In the genomic region with DNA sequence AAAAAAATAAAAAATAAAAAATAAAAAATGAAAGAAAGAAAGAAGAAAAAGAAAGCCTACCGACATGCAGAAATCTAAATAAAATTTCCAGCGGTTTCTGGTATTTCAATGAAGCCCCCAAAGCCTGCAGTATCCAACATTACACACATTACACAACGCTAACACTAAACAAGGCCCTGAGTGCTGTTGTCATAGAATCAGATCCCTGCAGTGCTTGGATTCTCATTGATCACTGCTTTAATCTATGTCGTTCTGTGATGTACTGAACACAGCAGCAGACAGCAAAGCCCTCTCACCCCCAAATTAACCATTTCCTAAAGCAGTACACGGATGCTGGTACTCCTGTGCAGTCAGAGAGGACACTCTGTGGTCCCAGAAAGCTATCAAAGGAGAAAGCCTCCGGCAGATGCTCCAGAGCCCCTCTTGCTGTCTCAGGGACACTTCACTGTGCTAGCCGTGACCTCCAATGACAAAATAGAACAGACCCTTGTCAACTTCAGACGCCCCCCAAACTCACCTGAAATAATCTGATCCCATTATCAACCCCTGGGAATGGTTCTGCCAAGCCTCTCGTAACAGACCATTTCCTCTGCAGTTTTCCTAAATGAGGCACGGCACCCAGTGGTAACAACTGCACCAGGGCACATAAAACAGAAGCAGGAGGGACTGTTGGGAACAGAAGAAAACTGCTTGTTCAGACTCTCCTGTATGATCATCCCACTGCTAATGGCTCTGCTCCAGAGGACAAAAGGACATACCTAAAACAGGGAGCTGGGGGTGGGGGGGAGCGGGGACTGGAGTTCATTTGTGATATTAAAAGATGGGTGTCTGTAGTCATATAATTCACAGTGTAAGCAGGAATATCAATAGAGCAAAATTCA, we compare ENCODE assay signal across 16 mouse cellular contexts.
DNase-seq lines count a peak whose midpoint lies in the region; ATAC-seq lines count a peak whose summit lies in the region.
"Had no signal": no experiment of that assay in that cellular context is flagged by ENCODE, and none has a peak within 500 bp of the region (broad histone marks: within the 10 kb centered on the region; RNA-seq: fewer than 3 reads in every experiment).

No protein-coding gene starts in this region.

- H3K4me1 ChIP-seq in forebrain, embryonic 11.5 days (replicated peaks; ENCODE audit: control insufficient read depth, insufficient read depth, low read length) = 0 out of 2 replicates have a peak, but pooled peaks cover 2% of the 10 kb centered on the region
- peaks cover 3% of the 10 kb centered on the region; the same call in 1 of the 2 replicates for H3K4me1 ChIP-seq in forebrain, embryonic 12.5 days
- peaks cover 7% of the 10 kb centered on the region for H3K4me1 ChIP-seq in midbrain, embryonic 13.5 days (replicated peaks)
- peaks cover 12% of the 10 kb centered on the region; the same call in 1 of the 2 replicates for H3K4me1 ChIP-seq in midbrain, embryonic 10.5 days
- peaks cover 19% of the 10 kb centered on the region for H3K4me1 ChIP-seq in hindbrain, embryonic 14.5 days (replicated peaks; ENCODE audit: control insufficient read depth, insufficient read depth, low read length)
- peaks cover 22% of the 10 kb centered on the region for H3K4me1 ChIP-seq in neural tube, embryonic 15.5 days
- H3K4me1 ChIP-seq: liver, embryonic 12.5 days had no signal

- 0 out of 2 replicates have a peak, but pooled peaks have one; percentile 27 for ATAC-seq in forebrain, embryonic 11.5 days (replicated peaks; ENCODE audit: low FRiP score)
- no peak for ATAC-seq in forebrain, embryonic 12.5 days (ENCODE audit: low FRiP score)
- peak; percentile 56 for ATAC-seq in midbrain, embryonic 13.5 days
- ATAC-seq in hindbrain, embryonic 14.5 days (ENCODE audit: low FRiP score) = peak; percentile 38; the same call in 1 of the 2 replicates
- ATAC-seq in neural tube, embryonic 15.5 days (ENCODE audit: low FRiP score) = peak; percentile 36
- ATAC-seq: liver, embryonic 12.5 days; Patski had no signal

- H3K9me3 ChIP-seq in forebrain, embryonic 11.5 days (ENCODE audit: control insufficient read depth, low read length) = no peaks in the 10 kb centered on the region
- no peaks in the 10 kb centered on the region for H3K9me3 ChIP-seq in forebrain, embryonic 12.5 days
- no peaks in the 10 kb centered on the region for H3K9me3 ChIP-seq in midbrain, embryonic 13.5 days
- no peaks in the 10 kb centered on the region for H3K9me3 ChIP-seq in midbrain, embryonic 10.5 days (replicated peaks)
- no peaks in the 10 kb centered on the region for H3K9me3 ChIP-seq in hindbrain, embryonic 14.5 days (ENCODE audit: control insufficient read depth, low read length)
- no peaks in the 10 kb centered on the region for H3K9me3 ChIP-seq in neural tube, embryonic 15.5 days (replicated peaks)
- H3K9me3 ChIP-seq: liver, embryonic 12.5 days had no signal

- intact Hi-C loops in gastrocnemius, postnatal 14 days (cut with DNase I; ENCODE audit: low total_unique reads) = no loop called here

- no peak overlapping the region for H3K4me2 ChIP-seq in forebrain, embryonic 11.5 days (ENCODE audit: low read depth, low read length, severe bottlenecking)
- H3K4me2 ChIP-seq in forebrain, embryonic 12.5 days = no peak overlapping the region
- H3K4me2 ChIP-seq in midbrain, embryonic 13.5 days (replicated peaks) = no peak overlapping the region
- no peak overlapping the region for H3K4me2 ChIP-seq in hindbrain, embryonic 14.5 days (replicated peaks)
- peak overlapping the region; percentile 25 for H3K4me2 ChIP-seq in neural tube, embryonic 15.5 days
- H3K4me2 ChIP-seq: liver, embryonic 12.5 days had no signal

- DNase-seq in forebrain, embryonic 11.5 days (ENCODE audit: low spot score) = no peak
- no peak for DNase-seq in midbrain, embryonic 10.5 days (ENCODE audit: low spot score)
- DNase-seq in hindbrain, embryonic 14.5 days (ENCODE audit: low spot score) = no peak
- no peak for DNase-seq in gastrocnemius, postnatal 14 days
- DNase-seq in thymus, postnatal 25 days = no peak
- DNase-seq: B cell, adult 2 months; gastrocnemius, postnatal 25 days; kidney, adult 2 months; kidney, postnatal 25 days; left cerebral cortex, postnatal 4 days; right cerebral cortex, postnatal 14 days had no signal

- no peaks in the 10 kb centered on the region for H3K36me3 ChIP-seq in forebrain, embryonic 11.5 days (ENCODE audit: control insufficient read depth, insufficient read depth, low read length)
- no peaks in the 10 kb centered on the region for H3K36me3 ChIP-seq in forebrain, embryonic 12.5 days (replicated peaks)
- no peaks in the 10 kb centered on the region for H3K36me3 ChIP-seq in midbrain, embryonic 13.5 days
- H3K36me3 ChIP-seq in midbrain, embryonic 10.5 days = no peaks in the 10 kb centered on the region
- no peaks in the 10 kb centered on the region for H3K36me3 ChIP-seq in hindbrain, embryonic 14.5 days (replicated peaks; ENCODE audit: control insufficient read depth, insufficient read depth)
- H3K36me3 ChIP-seq in neural tube, embryonic 15.5 days = no peaks in the 10 kb centered on the region
- H3K36me3 ChIP-seq: liver, embryonic 12.5 days had no signal

- WGBS in forebrain, embryonic 11.5 days = 63% methylated on average over 11 of the region's 11 CpGs
- WGBS in forebrain, embryonic 12.5 days = 68% methylated on average over 11 of the region's 11 CpGs
- 61% methylated on average over 11 of the region's 11 CpGs for WGBS in midbrain, embryonic 13.5 days
- WGBS in midbrain, embryonic 10.5 days = 78% methylated on average over 11 of the region's 11 CpGs
- whole genome bisulfite sequencing in hindbrain, embryonic 14.5 days = 61% methylated on average over 11 of the region's 11 CpGs
- WGBS in neural tube, embryonic 15.5 days = 44% methylated on average over 11 of the region's 11 CpGs

- no peak overlapping the region for H3K27ac ChIP-seq in forebrain, embryonic 11.5 days (ENCODE audit: low read depth, low read length)
- no peak overlapping the region for H3K27ac ChIP-seq in forebrain, embryonic 12.5 days
- H3K27ac ChIP-seq in midbrain, embryonic 13.5 days = peak overlapping the region; percentile 54; the same call in 1 of the 2 replicates
- H3K27ac ChIP-seq in midbrain, embryonic 10.5 days (replicated peaks) = no peak overlapping the region
- H3K27ac ChIP-seq in hindbrain, embryonic 14.5 days = peak overlapping the region; percentile 46; the same call in 1 of the 2 replicates
- H3K27ac ChIP-seq in neural tube, embryonic 15.5 days (replicated peaks) = no peak overlapping the region
- H3K27ac ChIP-seq: liver, embryonic 12.5 days had no signal

- no peak overlapping the region for H3K9ac ChIP-seq in forebrain, embryonic 11.5 days (ENCODE audit: low read length)
- H3K9ac ChIP-seq in forebrain, embryonic 12.5 days = no peak overlapping the region
- H3K9ac ChIP-seq in midbrain, embryonic 13.5 days (replicated peaks) = no peak overlapping the region
- peak overlapping the region; percentile 2; the same call in 1 of the 2 replicates for H3K9ac ChIP-seq in hindbrain, embryonic 14.5 days
- H3K9ac ChIP-seq in neural tube, embryonic 15.5 days (replicated peaks) = no peak overlapping the region
- H3K9ac ChIP-seq: liver, embryonic 12.5 days had no signal

- no peak overlapping the region for H3K4me3 ChIP-seq in forebrain, embryonic 11.5 days (ENCODE audit: low read depth, low read length)
- H3K4me3 ChIP-seq in forebrain, embryonic 12.5 days (replicated peaks) = no peak overlapping the region
- H3K4me3 ChIP-seq in midbrain, embryonic 13.5 days (replicated peaks) = no peak overlapping the region
- no peak overlapping the region for H3K4me3 ChIP-seq in midbrain, embryonic 10.5 days
- H3K4me3 ChIP-seq in hindbrain, embryonic 14.5 days (replicated peaks; ENCODE audit: low read length) = no peak overlapping the region
- no peak overlapping the region for H3K4me3 ChIP-seq in neural tube, embryonic 15.5 days (replicated peaks)
- H3K4me3 ChIP-seq: liver, embryonic 12.5 days had no signal

- H3K27me3 ChIP-seq in forebrain, embryonic 11.5 days (ENCODE audit: control insufficient read depth, insufficient read depth, low read length) = no peaks in the 10 kb centered on the region
- no peaks in the 10 kb centered on the region for H3K27me3 ChIP-seq in forebrain, embryonic 12.5 days
- H3K27me3 ChIP-seq in midbrain, embryonic 13.5 days = no peaks in the 10 kb centered on the region
- H3K27me3 ChIP-seq in midbrain, embryonic 10.5 days (ENCODE audit: low read depth, poor library complexity, severe bottlenecking) = no peaks in the 10 kb centered on the region
- no peaks in the 10 kb centered on the region for H3K27me3 ChIP-seq in hindbrain, embryonic 14.5 days (ENCODE audit: control insufficient read depth, insufficient read depth, low read length)
- no peaks in the 10 kb centered on the region for H3K27me3 ChIP-seq in neural tube, embryonic 15.5 days (replicated peaks)
- H3K27me3 ChIP-seq: liver, embryonic 12.5 days had no signal

Comparison
In these comparisons a context has a peak if more than half of its experiments do, and no peak if none do; other contexts are left out.
1. H3K27ac ChIP-seq: peak in midbrain, embryonic 13.5 days (single experiment) and hindbrain, embryonic 14.5 days (single experiment); none in forebrain, embryonic 11.5 days (single experiment), forebrain, embryonic 12.5 days (single experiment), midbrain, embryonic 10.5 days (single experiment) and neural tube, embryonic 15.5 days (single experiment).